Mouse (Mus musculus): ENCODE measurements around the gene Slc2a13. TPM values are rescaled to one million over a fixed set of nuclear protein-coding genes. Genes with fewer than 3 reads are reported as not detected.

Slc2a13 gene
- polyA plus RNA-seq, 1 experiment from 2014 or later, result 3.8 TPM

DNA sequence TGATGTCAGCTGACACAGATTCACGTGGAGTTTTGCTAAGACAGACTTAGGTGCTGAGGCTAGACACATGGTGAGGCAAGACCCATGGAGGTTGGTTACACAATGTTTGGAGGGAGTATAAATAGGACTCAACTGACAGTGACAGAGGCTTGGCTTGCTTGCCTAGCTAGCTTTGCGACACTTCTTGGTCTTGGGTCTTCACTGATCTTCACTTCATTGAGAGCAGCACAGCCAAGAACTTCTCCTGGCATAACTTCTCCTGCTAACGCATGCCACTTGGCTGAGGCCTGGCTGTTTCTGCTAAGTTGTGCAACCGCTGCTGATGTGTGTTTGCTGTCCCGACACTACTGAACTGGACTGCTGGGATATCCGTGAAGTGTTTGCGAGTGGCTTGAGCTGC lies 290.2 kb downstream of the Slc2a13 start:
- WGBS, result 90% methylated on average over 7 of the region's 7 CpGs
- no peak overlapping the region for H3K4me2 ChIP-seq (ENCODE audit: low read length)
- H3K9me3 ChIP-seq (replicated peaks; ENCODE audit: control insufficient read depth, low read length, poor library complexity, severe bottlenecking), result no peaks in the 10 kb centered on the region
- no peak overlapping the region for H3K27ac ChIP-seq (ENCODE audit: low read length)
- H3K36me3 ChIP-seq (ENCODE audit: control insufficient read depth, insufficient read depth, low read length), result no peaks in the 10 kb centered on the region
- no peak overlapping the region for H3K9ac ChIP-seq (ENCODE audit: low read depth, low read length)
- H3K27me3 ChIP-seq (ENCODE audit: control insufficient read depth, insufficient read depth, low read depth, low read length), result no peaks in the 10 kb centered on the region
- H3K4me1 ChIP-seq (ENCODE audit: control insufficient read depth, insufficient read depth, low read length), result no peaks in the 10 kb centered on the region
- ATAC-seq, result no peak
- no peak overlapping the region for H3K4me3 ChIP-seq (ENCODE audit: low read depth, low read length)

DNA sequence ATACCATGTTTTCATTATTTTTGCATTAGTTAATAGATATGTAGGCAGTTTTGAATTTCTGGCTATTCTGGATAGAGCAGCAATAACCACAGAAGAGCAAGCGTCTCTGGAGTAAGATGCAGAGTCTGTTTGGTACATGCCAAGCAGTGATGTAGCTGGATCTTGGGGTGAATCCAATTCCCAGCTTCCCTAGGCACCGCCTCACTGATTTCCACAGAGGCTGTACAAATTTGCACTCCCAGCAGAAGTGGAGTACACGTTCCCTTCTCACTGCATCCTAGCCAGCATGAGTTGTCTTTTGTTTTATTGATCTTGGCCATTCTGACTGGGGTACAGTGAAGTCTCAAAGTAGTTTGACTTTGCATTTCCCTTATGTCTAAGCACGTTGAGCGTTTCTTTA lies 291.5 kb downstream of the Slc2a13 start:
- WGBS, result 83% methylated on average over 5 of the region's 5 CpGs
- Histone ChIP-seq H3K27me3 (ENCODE audit: control insufficient read depth, insufficient read depth, low read depth, low read length) (no peaks in the 10 kb centered on the region), H3K36me3 (ENCODE audit: control insufficient read depth, insufficient read depth, low read length) (no peaks in the 10 kb centered on the region), H3K9me3 (replicated peaks; ENCODE audit: control insufficient read depth, low read length, poor library complexity, severe bottlenecking) (no peaks in the 10 kb centered on the region), H3K4me3 (ENCODE audit: low read depth, low read length) (no peak overlapping the region), H3K4me1 (ENCODE audit: control insufficient read depth, insufficient read depth, low read length) (no peaks in the 10 kb centered on the region), H3K4me2 (ENCODE audit: low read length) (no peak overlapping the region), H3K9ac (ENCODE audit: low read depth, low read length) (no peak overlapping the region), H3K27ac (ENCODE audit: low read length) (no peak overlapping the region)
- ATAC-seq, result no peak

DNA sequence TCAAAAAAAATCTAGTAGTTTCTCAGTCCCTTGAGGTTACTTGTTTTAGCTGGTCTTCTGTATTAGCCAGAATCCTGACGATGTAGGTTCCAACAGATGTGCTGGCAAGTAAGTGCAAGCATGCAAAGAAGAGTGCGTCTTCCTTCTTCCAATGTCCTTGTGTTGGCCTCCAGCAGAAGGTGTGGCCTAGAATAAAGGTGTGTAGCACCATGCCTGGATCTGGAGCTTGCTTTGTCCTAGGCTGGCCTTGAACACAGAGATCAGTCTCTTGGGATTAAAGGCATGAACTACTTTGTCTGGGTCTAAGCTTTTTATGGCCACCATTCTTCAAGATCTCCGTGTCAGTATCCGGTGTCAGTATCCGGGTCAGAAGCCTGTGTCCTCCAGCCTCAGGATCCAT lies 293.5 kb downstream of the Slc2a13 start:
- no peak overlapping the region for H3K4me2 ChIP-seq (ENCODE audit: low read length)
- H3K4me3 ChIP-seq (ENCODE audit: low read depth, low read length), result no peak overlapping the region
- H3K27ac ChIP-seq (ENCODE audit: low read length), result no peak overlapping the region
- H3K9me3 ChIP-seq (replicated peaks; ENCODE audit: control insufficient read depth, low read length, poor library complexity, severe bottlenecking), result no peaks in the 10 kb centered on the region
- H3K4me1 ChIP-seq (ENCODE audit: control insufficient read depth, insufficient read depth, low read length), result no peaks in the 10 kb centered on the region
- whole genome bisulfite sequencing, result 96% methylated on average over 5 of the region's 5 CpGs
- H3K27me3 ChIP-seq (ENCODE audit: control insufficient read depth, insufficient read depth, low read depth, low read length), result no peaks in the 10 kb centered on the region
- ATAC-seq, result no peak
- no peaks in the 10 kb centered on the region for H3K36me3 ChIP-seq (ENCODE audit: control insufficient read depth, insufficient read depth, low read length)
- H3K9ac ChIP-seq (ENCODE audit: low read depth, low read length), result no peak overlapping the region

DNA sequence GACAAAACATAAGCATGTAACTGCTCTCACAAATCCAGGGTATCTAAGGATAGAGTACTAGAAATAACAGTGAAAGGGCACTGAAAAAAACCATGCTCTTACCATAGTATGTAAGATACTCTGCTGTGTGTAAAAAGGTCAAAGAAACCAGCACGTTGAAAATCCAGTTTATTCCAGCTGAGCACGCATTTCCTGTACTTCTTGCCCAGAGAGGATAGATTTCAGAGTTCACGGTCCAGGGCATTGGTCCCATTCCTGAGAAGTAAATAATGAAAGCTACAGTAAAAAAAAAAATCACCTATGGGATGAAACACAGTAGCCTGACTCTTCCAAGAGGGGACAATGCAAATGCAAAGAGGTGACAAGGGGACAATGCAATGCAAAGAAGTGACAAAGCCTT lies 297.1 kb downstream of the Slc2a13 start:
- ATAC-seq, result no peak
- Histone ChIP-seq H3K27me3 (ENCODE audit: control insufficient read depth, insufficient read depth, low read depth, low read length) (no peaks in the 10 kb centered on the region), H3K27ac (ENCODE audit: low read length) (no peak overlapping the region), H3K9me3 (replicated peaks; ENCODE audit: control insufficient read depth, low read length, poor library complexity, severe bottlenecking) (no peaks in the 10 kb centered on the region; the same call in 1 of the 2 replicates), H3K4me1 (ENCODE audit: control insufficient read depth, insufficient read depth, low read length) (no peaks in the 10 kb centered on the region), H3K4me3 (ENCODE audit: low read depth, low read length) (no peak overlapping the region), H3K36me3 (ENCODE audit: control insufficient read depth, insufficient read depth, low read length) (0 out of 2 replicates have a peak, but pooled peaks cover 3% of the 10 kb centered on the region), H3K9ac (ENCODE audit: low read depth, low read length) (no peak overlapping the region), H3K4me2 (ENCODE audit: low read length) (no peak overlapping the region)
- 76% methylated on average over 3 of the region's 3 CpGs for WGBS

DNA sequence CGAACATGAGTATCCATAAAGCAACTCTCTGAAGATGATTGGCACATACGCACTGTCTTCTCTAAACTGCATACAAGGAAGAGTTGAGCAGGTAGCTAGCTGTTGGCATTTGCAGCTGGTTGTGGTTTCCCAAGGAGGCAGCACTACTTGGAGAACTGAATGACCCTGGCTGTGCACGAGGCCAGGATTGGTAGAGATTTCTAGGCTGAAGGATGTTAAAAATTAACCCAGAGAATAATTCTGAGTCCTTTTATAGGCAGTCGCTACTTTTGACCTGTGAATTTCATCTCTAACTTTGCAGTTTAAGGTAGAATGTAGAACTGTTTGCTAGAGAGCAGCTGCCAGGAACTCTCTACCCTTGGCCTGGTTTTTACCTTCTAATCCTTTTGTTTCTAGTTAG lies 304.5 kb downstream of the Slc2a13 start:
- WGBS, result 92% methylated on average over 4 of the region's 4 CpGs

DNA sequence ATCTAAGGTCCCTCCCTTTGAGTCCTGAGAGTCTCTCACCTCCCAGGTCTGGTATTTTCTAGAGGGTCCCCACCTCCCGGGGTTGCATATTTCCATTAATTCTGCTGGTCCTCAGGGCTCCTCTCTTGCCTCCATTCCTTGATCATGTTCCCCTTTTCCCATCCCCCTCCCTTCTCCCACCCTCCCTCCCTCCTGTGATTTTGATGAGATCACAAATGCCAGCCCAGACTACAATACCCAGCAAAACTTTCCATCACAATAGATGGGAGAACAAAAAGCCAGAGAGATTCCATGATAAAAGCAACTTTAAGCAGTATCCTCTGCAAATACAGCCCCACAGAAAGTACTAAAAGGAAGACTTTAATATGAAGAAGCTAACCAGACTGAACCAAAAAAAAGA lies 309.1 kb downstream of the Slc2a13 start:
- Histone ChIP-seq H3K4me3 (ENCODE audit: low read depth, low read length) (no peak overlapping the region), H3K4me1 (ENCODE audit: control insufficient read depth, insufficient read depth, low read length) (no peaks in the 10 kb centered on the region), H3K36me3 (ENCODE audit: control insufficient read depth, insufficient read depth, low read length) (no peaks in the 10 kb centered on the region), H3K27ac (ENCODE audit: low read length) (no peak overlapping the region), H3K9me3 (replicated peaks; ENCODE audit: control insufficient read depth, low read length, poor library complexity, severe bottlenecking) (no peaks in the 10 kb centered on the region), H3K9ac (ENCODE audit: low read depth, low read length) (no peak overlapping the region), H3K4me2 (ENCODE audit: low read length) (no peak overlapping the region), H3K27me3 (ENCODE audit: control insufficient read depth, insufficient read depth, low read depth, low read length) (no peaks in the 10 kb centered on the region)
- 76% methylated on average over 1 of the region's 1 CpGs for WGBS
- no peak for ATAC-seq

More for the DNA sequence above, 304.5 kb downstream of the Slc2a13 start:
- Histone ChIP-seq H3K4me2 (ENCODE audit: low read length) (no peak overlapping the region), H3K36me3 (ENCODE audit: control insufficient read depth, insufficient read depth, low read length) (0 out of 2 replicates have a peak, but pooled peaks cover 3% of the 10 kb centered on the region), H3K4me1 (ENCODE audit: control insufficient read depth, insufficient read depth, low read length) (no peaks in the 10 kb centered on the region), H3K9me3 (replicated peaks; ENCODE audit: control insufficient read depth, low read length, poor library complexity, severe bottlenecking) (no peaks in the 10 kb centered on the region; the same call in 1 of the 2 replicates), H3K9ac (ENCODE audit: low read depth, low read length) (no peak overlapping the region), H3K27ac (ENCODE audit: low read length) (no peak overlapping the region), H3K4me3 (ENCODE audit: low read depth, low read length) (no peak overlapping the region), H3K27me3 (ENCODE audit: control insufficient read depth, insufficient read depth, low read depth, low read length) (no peaks in the 10 kb centered on the region)
- ATAC-seq, result no peak

DNA sequence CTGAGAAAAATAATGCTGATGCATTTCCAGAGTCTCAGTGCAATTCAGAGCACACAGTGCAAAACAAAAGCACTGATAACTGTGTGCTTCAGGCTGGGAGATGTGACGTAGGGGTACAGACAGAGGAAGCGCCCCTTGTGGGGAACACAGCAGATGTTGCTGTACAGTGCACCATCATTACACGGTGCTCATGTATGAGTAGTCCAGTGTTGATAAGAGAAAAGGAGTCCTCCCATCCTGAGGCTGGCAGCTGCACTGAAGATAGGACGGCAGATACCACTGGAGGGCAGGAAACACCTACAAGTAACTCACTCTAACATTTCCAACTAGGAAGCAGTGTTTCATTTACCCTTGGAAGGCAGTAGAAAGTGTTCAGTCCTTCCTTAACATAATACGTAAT lies 312.5 kb downstream of the Slc2a13 start:
- Histone ChIP-seq H3K27me3 (ENCODE audit: control insufficient read depth, insufficient read depth, low read depth, low read length) (no peaks in the 10 kb centered on the region), H3K9me3 (replicated peaks; ENCODE audit: control insufficient read depth, low read length, poor library complexity, severe bottlenecking) (no peaks in the 10 kb centered on the region), H3K4me2 (ENCODE audit: low read length) (no peak overlapping the region), H3K9ac (ENCODE audit: low read depth, low read length) (no peak overlapping the region), H3K4me3 (ENCODE audit: low read depth, low read length) (no peak overlapping the region), H3K27ac (ENCODE audit: low read length) (no peak overlapping the region), H3K4me1 (ENCODE audit: control insufficient read depth, insufficient read depth, low read length) (no peaks in the 10 kb centered on the region), H3K36me3 (ENCODE audit: control insufficient read depth, insufficient read depth, low read length) (no peaks in the 10 kb centered on the region)
- ATAC-seq, result 0 out of 2 replicates have a peak, but pooled peaks have one; percentile 21
- WGBS, result 66% methylated on average over 5 of the region's 5 CpGs

DNA sequence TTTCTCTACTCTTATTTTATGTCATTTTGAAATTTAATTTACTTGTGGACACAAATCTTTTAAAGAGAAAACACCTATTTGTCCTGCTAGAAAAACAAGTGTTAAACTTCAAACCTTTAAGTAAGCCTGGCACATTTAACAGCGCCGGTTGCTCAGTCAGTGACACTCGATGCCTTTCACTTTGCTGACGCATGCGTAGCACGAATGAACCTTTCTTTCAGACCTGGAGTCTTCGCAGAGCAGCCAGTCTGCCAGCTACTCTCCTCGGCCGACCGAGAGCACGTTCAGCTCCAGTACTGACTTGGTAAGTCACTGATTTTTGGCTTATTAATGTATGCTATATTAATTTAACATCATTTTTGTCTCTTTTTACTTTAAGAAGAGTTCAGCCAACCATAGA lies 315.9 kb downstream of the Slc2a13 start:
- WGBS, result 68% methylated on average over 11 of the region's 11 CpGs
- Histone ChIP-seq H3K9me3 (replicated peaks; ENCODE audit: control insufficient read depth, low read length, poor library complexity, severe bottlenecking) (no peaks in the 10 kb centered on the region), H3K27me3 (ENCODE audit: control insufficient read depth, insufficient read depth, low read depth, low read length) (no peaks in the 10 kb centered on the region), H3K4me1 (ENCODE audit: control insufficient read depth, insufficient read depth, low read length) (no peaks in the 10 kb centered on the region), H3K4me3 (ENCODE audit: low read depth, low read length) (no peak overlapping the region), H3K9ac (ENCODE audit: low read depth, low read length) (no peak overlapping the region), H3K36me3 (ENCODE audit: control insufficient read depth, insufficient read depth, low read length) (no peaks in the 10 kb centered on the region), H3K27ac (ENCODE audit: low read length) (no peak overlapping the region), H3K4me2 (ENCODE audit: low read length) (no peak overlapping the region)
- ATAC-seq, result no peak

DNA sequence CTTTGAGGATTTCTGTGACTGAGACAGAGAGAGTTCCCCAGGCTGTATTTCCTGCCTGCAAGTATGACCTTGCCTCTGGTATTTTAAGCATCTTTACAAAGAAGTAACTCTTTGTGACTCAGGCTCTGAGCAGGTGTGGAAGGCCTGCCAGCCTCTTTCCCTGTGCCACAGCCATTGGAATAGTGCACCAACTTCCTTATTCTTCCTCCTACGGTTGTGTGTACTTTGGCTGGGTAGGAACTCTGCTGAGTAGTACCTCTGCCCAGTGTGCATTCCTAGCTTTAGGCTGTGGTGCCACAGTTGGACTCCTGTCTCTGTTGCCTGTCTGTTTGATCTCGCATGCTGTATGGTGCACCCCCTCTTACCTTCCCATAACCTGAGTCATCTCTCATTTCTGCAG lies 317.8 kb downstream of the Slc2a13 start:
- Histone ChIP-seq H3K9ac (ENCODE audit: low read depth, low read length) (no peak overlapping the region), H3K4me2 (ENCODE audit: low read length) (no peak overlapping the region), H3K36me3 (ENCODE audit: control insufficient read depth, insufficient read depth, low read length) (no peaks in the 10 kb centered on the region), H3K27me3 (ENCODE audit: control insufficient read depth, insufficient read depth, low read depth, low read length) (no peaks in the 10 kb centered on the region), H3K4me1 (ENCODE audit: control insufficient read depth, insufficient read depth, low read length) (0 out of 2 replicates have a peak, but pooled peaks cover 4% of the 10 kb centered on the region), H3K4me3 (ENCODE audit: low read depth, low read length) (no peak overlapping the region), H3K9me3 (replicated peaks; ENCODE audit: control insufficient read depth, low read length, poor library complexity, severe bottlenecking) (no peaks in the 10 kb centered on the region), H3K27ac (ENCODE audit: low read length) (no peak overlapping the region)
- no peak for ATAC-seq
- 93% methylated on average over 2 of the region's 2 CpGs for WGBS
